ENCODE assay signal across 23 mouse cellular contexts in the genomic region with DNA sequence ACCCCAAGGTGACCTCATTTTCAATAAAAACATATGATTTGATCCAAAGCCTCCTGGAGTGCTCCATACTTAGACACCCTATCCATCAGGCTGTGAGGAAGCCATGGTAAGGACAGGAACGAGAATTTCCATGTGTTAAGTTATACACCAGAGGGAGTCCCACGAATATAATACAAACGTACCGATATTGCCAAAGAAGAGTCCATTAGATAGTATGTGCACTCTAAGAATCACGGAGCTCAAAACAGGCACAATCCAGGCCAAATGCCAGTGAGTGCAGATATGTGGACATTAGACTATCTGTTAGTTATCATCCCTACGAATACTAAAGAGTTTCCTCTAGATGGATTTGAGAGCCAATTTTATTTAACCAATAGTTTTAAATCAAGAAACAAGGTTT.
"Had no signal": no experiment of that assay in that cellular context is flagged by ENCODE, and none has a peak within 500 bp of the region (broad histone marks: within the 10 kb centered on the region; RNA-seq: fewer than 3 reads in every experiment).

No protein-coding gene starts in this region.

- DNase-seq: gastrocnemius, postnatal 14 days; gastrocnemius, postnatal 36 days; heart, adult 18-20 months; heart, postnatal 10 days; kidney, adult 11 months; kidney, adult 2 months; kidney, adult 9 months; kidney, postnatal 25 days; kidney, postnatal 4 days; liver; liver, embryonic 13.5 days had no signal

- ATAC-seq: forebrain, embryonic 16.5 days; hindbrain, postnatal 0 days had no signal

- H3K27ac ChIP-seq: hindbrain, embryonic 13.5 days; hindbrain, embryonic 15.5 days; hindbrain, postnatal 0 days; kidney, embryonic 15.5 days; kidney, postnatal 0 days; layer of hippocampus, adult 2 months; left cerebral cortex, adult 2 months; limb, embryonic 10.5 days; limb, embryonic 12.5 days; liver, embryonic 13.5 days had no signal

- H3K9ac ChIP-seq: heart, embryonic 12.5 days; hindbrain, embryonic 13.5 days; hindbrain, embryonic 15.5 days; kidney, embryonic 15.5 days; limb, embryonic 12.5 days; liver, embryonic 13.5 days had no signal

- H3K4me1 ChIP-seq: liver, embryonic 13.5 days had no signal

- H3K27me3 ChIP-seq: hindbrain, embryonic 13.5 days; hindbrain, embryonic 15.5 days; kidney, embryonic 15.5 days; limb, embryonic 12.5 days; liver, embryonic 13.5 days had no signal

- H3K36me3 ChIP-seq: heart, embryonic 12.5 days; hindbrain, embryonic 13.5 days; hindbrain, embryonic 15.5 days; kidney, embryonic 15.5 days; limb, embryonic 10.5 days; limb, embryonic 12.5 days; liver, embryonic 13.5 days had no signal

- H3K9me3 ChIP-seq: heart, embryonic 12.5 days; hindbrain, embryonic 13.5 days; hindbrain, embryonic 15.5 days; kidney, embryonic 15.5 days; limb, embryonic 10.5 days; liver, embryonic 13.5 days had no signal

- H3K4me2 ChIP-seq: heart, embryonic 12.5 days; hindbrain, embryonic 13.5 days; hindbrain, embryonic 15.5 days; kidney, embryonic 15.5 days; limb, embryonic 12.5 days; liver, embryonic 11.5 days; liver, embryonic 13.5 days had no signal

- H3K4me3 ChIP-seq: heart, embryonic 12.5 days; hindbrain, embryonic 13.5 days; hindbrain, embryonic 15.5 days; kidney, embryonic 15.5 days; layer of hippocampus, adult 2 months; left cerebral cortex, adult 2 months; limb, embryonic 10.5 days; limb, embryonic 12.5 days; liver, embryonic 13.5 days had no signal
